In the genomic region with DNA sequence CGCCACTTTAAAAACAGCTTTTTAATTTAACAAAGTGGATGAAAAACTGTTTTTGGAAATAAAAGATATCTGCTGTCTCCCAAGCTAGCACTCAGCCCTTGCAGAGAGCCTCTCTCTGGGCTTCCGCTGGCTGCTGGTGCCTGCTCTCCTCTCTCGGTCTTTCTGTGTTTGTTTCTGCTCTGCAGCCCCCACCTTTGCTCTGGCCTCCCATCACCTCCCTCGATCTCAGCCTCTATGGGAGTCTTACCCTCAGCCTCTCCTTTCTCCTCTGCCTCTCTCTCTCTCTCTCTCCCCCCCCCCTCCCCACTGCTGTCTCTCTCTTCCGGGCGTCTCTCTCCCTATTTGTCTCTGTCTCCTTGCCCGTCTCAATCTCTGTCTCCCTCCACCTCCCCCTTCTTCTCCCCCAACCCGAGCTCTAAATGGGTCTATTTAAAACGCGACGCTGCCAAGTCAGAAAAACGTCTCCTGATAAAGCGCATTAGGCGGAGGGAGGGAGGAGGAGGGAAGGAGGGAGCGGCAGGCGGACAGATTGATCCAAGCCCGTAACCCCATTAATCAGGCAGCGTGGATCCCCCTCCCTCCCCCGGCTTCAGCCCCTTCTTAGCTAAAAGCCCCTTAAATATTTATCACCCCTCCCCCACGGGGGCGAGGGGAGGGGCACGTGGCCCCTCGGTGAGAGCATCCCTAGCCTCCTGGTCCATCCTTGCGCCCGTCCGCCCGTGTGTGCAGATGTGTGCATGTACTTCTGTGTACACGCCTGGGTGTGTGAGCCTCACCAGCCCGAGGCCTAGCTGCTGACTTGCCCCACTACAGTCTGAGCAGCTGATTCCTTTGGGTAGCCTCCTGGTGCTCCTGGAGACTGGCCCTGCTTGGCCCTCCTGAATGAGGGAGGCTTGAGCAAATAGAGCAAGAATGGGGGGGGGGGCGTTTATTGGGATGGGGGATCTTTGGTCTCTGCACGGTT, we compare ENCODE assay signal across 19 mouse cellular contexts. TPM values are rescaled to one million over a fixed set of nuclear protein-coding genes. Genes with fewer than 3 reads are reported as not detected.
DNase-seq lines count a peak whose midpoint lies in the region; ATAC-seq lines count a peak whose summit lies in the region.
"Not testable (repeated sequence)": the region's sequence is repeated elsewhere in the genome, so short reads cannot be mapped to it uniquely, and the experiment has no call there.
"Had no signal": no experiment of that assay in that cellular context is flagged by ENCODE, and none has a peak within 500 bp of the region (broad histone marks: within the 10 kb centered on the region; RNA-seq: fewer than 3 reads in every experiment).

No protein-coding gene starts in this region.

- DNase-seq in embryonic facial prominence, embryonic 14.5 days (ENCODE audit: low spot score); forebrain, embryonic 14.5 days (ENCODE audit: low spot score); hindbrain, embryonic 14.5 days (ENCODE audit: low spot score); midbrain, embryonic 11.5 days (ENCODE audit: low spot score, missing footprints): not testable (repeated sequence)

- H3K9me3 ChIP-seq in embryonic facial prominence, embryonic 14.5 days (ENCODE audit: control insufficient read depth, low read length); forebrain, embryonic 14.5 days (replicated peaks; ENCODE audit: control insufficient read depth, low read length); hindbrain, embryonic 14.5 days (ENCODE audit: control insufficient read depth, low read length); midbrain, embryonic 11.5 days (ENCODE audit: control insufficient read depth, low read length); midbrain, embryonic 16.5 days (replicated peaks; ENCODE audit: control insufficient read depth, low read length, poor library complexity, severe bottlenecking); neural tube, embryonic 14.5 days (ENCODE audit: control insufficient read depth, low read length): not testable (repeated sequence)

- H3K9ac ChIP-seq in embryonic facial prominence, embryonic 14.5 days (ENCODE audit: low read depth, low read length); forebrain, embryonic 14.5 days (ENCODE audit: low read length); hindbrain, embryonic 14.5 days; midbrain, embryonic 11.5 days (ENCODE audit: low read length); midbrain, embryonic 16.5 days (ENCODE audit: low read depth, low read length); neural tube, embryonic 14.5 days (replicated peaks; ENCODE audit: low read depth, low read length): not testable (repeated sequence)

- no CpG with 5 or more reads among the region's 31 CpGs for WGBS in embryonic facial prominence, embryonic 14.5 days
- no CpG with 5 or more reads among the region's 31 CpGs for WGBS in forebrain, embryonic 14.5 days
- no CpG with 5 or more reads among the region's 31 CpGs for WGBS in hindbrain, embryonic 14.5 days
- no CpG with 5 or more reads among the region's 31 CpGs for WGBS in midbrain, embryonic 11.5 days
- no CpG with 5 or more reads among the region's 31 CpGs for WGBS in midbrain, embryonic 16.5 days
- no CpG with 5 or more reads among the region's 31 CpGs for WGBS in neural tube, embryonic 14.5 days

- not testable (repeated sequence) for H3K4me3 ChIP-seq in embryonic facial prominence, embryonic 14.5 days (ENCODE audit: low read depth, low read length); forebrain, embryonic 14.5 days (ENCODE audit: low read depth, low read length); hindbrain, embryonic 14.5 days (replicated peaks; ENCODE audit: low read length); midbrain, embryonic 11.5 days (ENCODE audit: low read depth, low read length); midbrain, embryonic 16.5 days (ENCODE audit: low read depth, low read length); neural tube, embryonic 14.5 days (ENCODE audit: low read depth, low read length)

- not testable (repeated sequence) for H3K27ac ChIP-seq in embryonic facial prominence, embryonic 14.5 days (replicated peaks; ENCODE audit: low read depth, low read length); forebrain, embryonic 14.5 days (ENCODE audit: low read depth, low read length); hindbrain, embryonic 14.5 days; midbrain, embryonic 11.5 days (ENCODE audit: low read depth, low read length); midbrain, embryonic 16.5 days (ENCODE audit: low read length); neural tube, embryonic 14.5 days (ENCODE audit: low read depth, low read length)

- ATAC-seq in embryonic facial prominence, embryonic 14.5 days (ENCODE audit: low read depth): peak; percentile 53; the same call in 1 of the 2 replicates
- ATAC-seq in forebrain, embryonic 14.5 days: peak; percentile 66
- ATAC-seq in frontal cortex, adult (ENCODE audit: low TSS enrichment): peak; percentile 38; the same call in 1 of the 2 replicates
- peak; percentile 65; the same call in 1 of the 2 replicates for ATAC-seq in hindbrain, embryonic 14.5 days (ENCODE audit: low FRiP score)
- ATAC-seq in midbrain, embryonic 11.5 days (ENCODE audit: low FRiP score): peak; percentile 78
- ATAC-seq in midbrain, embryonic 16.5 days: peak; percentile 72; the same call in 1 of the 2 replicates
- ATAC-seq in neural tube, embryonic 14.5 days (ENCODE audit: low read depth): peak; percentile 84

- H3K36me3 ChIP-seq in embryonic facial prominence, embryonic 14.5 days (ENCODE audit: control insufficient read depth, insufficient read depth, low read length); forebrain, embryonic 14.5 days (ENCODE audit: control insufficient read depth, insufficient read depth, low read length); hindbrain, embryonic 14.5 days (replicated peaks; ENCODE audit: control insufficient read depth, insufficient read depth); midbrain, embryonic 11.5 days (ENCODE audit: control insufficient read depth, insufficient read depth, low read length); midbrain, embryonic 16.5 days (ENCODE audit: control insufficient read depth, insufficient read depth, low read length); neural tube, embryonic 14.5 days (ENCODE audit: control insufficient read depth, insufficient read depth, low read length): not testable (repeated sequence)

- not testable (repeated sequence) for H3K4me2 ChIP-seq in embryonic facial prominence, embryonic 14.5 days (ENCODE audit: low read depth, low read length); forebrain, embryonic 14.5 days (ENCODE audit: low read length); hindbrain, embryonic 14.5 days (replicated peaks); midbrain, embryonic 11.5 days; midbrain, embryonic 16.5 days (ENCODE audit: low read length); neural tube, embryonic 14.5 days (ENCODE audit: low read depth, low read length)

- H3K4me1 ChIP-seq in embryonic facial prominence, embryonic 14.5 days (ENCODE audit: control insufficient read depth, insufficient read depth, low read length); forebrain, embryonic 14.5 days (ENCODE audit: control insufficient read depth, insufficient read depth, low read length); hindbrain, embryonic 14.5 days (replicated peaks; ENCODE audit: control insufficient read depth, insufficient read depth, low read length); midbrain, embryonic 11.5 days (ENCODE audit: control insufficient read depth, insufficient read depth, low read length); midbrain, embryonic 16.5 days (ENCODE audit: control insufficient read depth, insufficient read depth, low read length); neural tube, embryonic 14.5 days (ENCODE audit: control insufficient read depth, insufficient read depth, low read length): not testable (repeated sequence)

- not testable (repeated sequence) for H3K27me3 ChIP-seq in embryonic facial prominence, embryonic 14.5 days (replicated peaks; ENCODE audit: control insufficient read depth, insufficient read depth, low read length); forebrain, embryonic 14.5 days (replicated peaks; ENCODE audit: control insufficient read depth, insufficient read depth, low read length); hindbrain, embryonic 14.5 days (ENCODE audit: control insufficient read depth, insufficient read depth, low read length); midbrain, embryonic 11.5 days (ENCODE audit: control insufficient read depth, insufficient read depth, low read length); midbrain, embryonic 16.5 days (ENCODE audit: control insufficient read depth, insufficient read depth, low read depth, low read length); neural tube, embryonic 14.5 days (ENCODE audit: control insufficient read depth, insufficient read depth, low read length)

RNA-seq across cellular contexts. Expression of gene Gm13305, which starts 15.1 kb away (rescaled TPM):
- 0.51 and 0.80 TPM in 2 replicates for polyA plus RNA-seq in embryonic facial prominence, embryonic 14.5 days (2014; fragmentation: Nextera tagmentation; extraction: Ambion mirVana)
- polyA plus RNA-seq in forebrain, embryonic 14.5 days (2014; fragmentation: Nextera tagmentation; extraction: Ambion mirVana): not detected in 2 replicates
- 0.46 TPM in 1 of 2 replicates, not detected in the other for polyA plus RNA-seq in hindbrain, embryonic 14.5 days (2014; fragmentation: Nextera tagmentation; extraction: Ambion mirVana)
- polyA plus RNA-seq in midbrain, embryonic 11.5 days (2014; fragmentation: Nextera tagmentation; extraction: Ambion mirVana): not detected in 2 replicates
- 0.23 TPM in 1 of 2 replicates, not detected in the other for polyA plus RNA-seq in midbrain, embryonic 16.5 days (2015; fragmentation: Nextera tagmentation; extraction: Ambion mirVana)
- polyA plus RNA-seq in neural tube, embryonic 14.5 days (2014; fragmentation: Nextera tagmentation; extraction: Ambion mirVana): 0.50 TPM in 1 of 2 replicates, not detected in the other
- polyA plus RNA-seq: CD4-positive, CD25-positive, alpha-beta regulatory T cell, adult 4 months; forebrain, embryonic 10.5 days; G1E; heart, embryonic 12.5 days; hindbrain, embryonic 10.5 days; inflammation-experienced regulatory T-cells, adult 6 months; intestine, postnatal 0 days had no signal

RNA-seq across cellular contexts. Expression of gene Gm13306, which starts 30.3 kb away (rescaled TPM):
- 0.40 TPM in 1 of 2 replicates, not detected in the other for polyA plus RNA-seq in embryonic facial prominence, embryonic 14.5 days (2014; fragmentation: Nextera tagmentation; extraction: Ambion mirVana)
- 1.6 TPM in 1 of 2 replicates, not detected in the other for polyA plus RNA-seq in forebrain, embryonic 14.5 days (2014; fragmentation: Nextera tagmentation; extraction: Ambion mirVana)
- 3.1 and 3.2 TPM in 2 replicates for polyA plus RNA-seq in hindbrain, embryonic 14.5 days (2014; fragmentation: Nextera tagmentation; extraction: Ambion mirVana)
- polyA plus RNA-seq in midbrain, embryonic 11.5 days (2014; fragmentation: Nextera tagmentation; extraction: Ambion mirVana): not detected in 2 replicates
- 3.9 and 4.0 TPM in 2 replicates for polyA plus RNA-seq in midbrain, embryonic 16.5 days (2015; fragmentation: Nextera tagmentation; extraction: Ambion mirVana)
- 3.1 and 3.8 TPM in 2 replicates for polyA plus RNA-seq in neural tube, embryonic 14.5 days (2014; fragmentation: Nextera tagmentation; extraction: Ambion mirVana)
- polyA plus RNA-seq: CD4-positive, CD25-positive, alpha-beta regulatory T cell, adult 4 months; embryonic facial prominence, embryonic 10.5 days; erythroblast, embryonic 14.5 days; forebrain, embryonic 10.5 days; G1E; heart, embryonic 12.5 days; heart, embryonic 16.5 days; hindbrain, embryonic 10.5 days; inflammation-experienced regulatory T-cells, adult 6 months; intestine, postnatal 0 days had no signal

RNA-seq across cellular contexts. Expression of gene Gm10600, which starts 56.9 kb away (rescaled TPM):
- not detected in 2 replicates for polyA plus RNA-seq in embryonic facial prominence, embryonic 14.5 days (2014; fragmentation: Nextera tagmentation; extraction: Ambion mirVana)
- polyA plus RNA-seq in forebrain, embryonic 14.5 days (2014; fragmentation: Nextera tagmentation; extraction: Ambion mirVana): not detected in 2 replicates
- polyA plus RNA-seq in hindbrain, embryonic 14.5 days (2014; fragmentation: Nextera tagmentation; extraction: Ambion mirVana): not detected in 2 replicates
- polyA plus RNA-seq in midbrain, embryonic 11.5 days (2014; fragmentation: Nextera tagmentation; extraction: Ambion mirVana): not detected in 2 replicates
- polyA plus RNA-seq in midbrain, embryonic 16.5 days (2015; fragmentation: Nextera tagmentation; extraction: Ambion mirVana): not detected in 2 replicates
- 0.20 TPM in 1 of 2 replicates, not detected in the other for polyA plus RNA-seq in neural tube, embryonic 14.5 days (2014; fragmentation: Nextera tagmentation; extraction: Ambion mirVana)
- polyA plus RNA-seq: CD4-positive, CD25-positive, alpha-beta regulatory T cell, adult 4 months; cerebellum, adult 2 months; embryonic facial prominence, embryonic 10.5 days; embryonic facial prominence, embryonic 15.5 days; erythroblast, embryonic 14.5 days; forebrain, embryonic 10.5 days; G1E; heart, embryonic 12.5 days; heart, embryonic 16.5 days; hindbrain, embryonic 10.5 days; inflammation-experienced regulatory T-cells, adult 6 months; intestine, postnatal 0 days had no signal
